Mouse (Mus musculus): Measurements from ENCODE around the gene Mlst8. TPM values are rescaled to one million over a fixed set of nuclear protein-coding genes. Genes with fewer than 3 reads are reported as not detected.
A peak's percentile ranks its signal among the peaks of the same experiment; 100 is the strongest.
"Not testable (repeated sequence)": the region's sequence is repeated elsewhere in the genome, so short reads cannot be mapped to it uniquely, and the experiment has no call there.

Mlst8 gene
- total and polyA plus RNA-seq, 3 experiments, result 8.5 to 28.1 (median 10.7) TPM

GRCm38 (mm10) chr17:24437016-24437415 is 41.9 kb downstream of the Mlst8 start:
- no peak for DNase-seq
- Histone ChIP-seq H3K9ac (ENCODE audit: low read depth, low read length) (no peak overlapping the region), H3K27ac (no peak overlapping the region), H3K79me2 (replicated peaks; ENCODE audit: control insufficient read depth, insufficient read depth, low read length) (peaks cover under 1% of the 10 kb centered on the region; the same call in 1 of the 2 replicates), H3K27me3 (ENCODE audit: control insufficient read depth, insufficient read depth, low read length) (no peaks in the 10 kb centered on the region), H3K4me1 (ENCODE audit: control insufficient read depth, insufficient read depth, low read length) (no peaks in the 10 kb centered on the region), H3K36me3 (ENCODE audit: control insufficient read depth, insufficient read depth, low read length) (no peaks in the 10 kb centered on the region; the same call in 1 of the 2 replicates), H3K4me3 (no peak overlapping the region)
- TF ChIP-seq POLR2A (IDR thresholded peaks at IDR 0.05; ENCODE audit: insufficient read depth, low read depth, low read length), result no peak
- peak; percentile 94 for TF ChIP-seq CTCF (IDR thresholded peaks at IDR 0.05)
- no peak for TF ChIP-seq EP300 (IDR thresholded peaks at IDR 0.05; ENCODE audit: insufficient read depth, low read depth, low read length)
- intact Hi-C loops (cut with DNase I), result no loop called here
- 65% methylated on average over 5 of the region's 5 CpGs for WGBS

GRCm38 (mm10) chr17:24429201-24429983 is 49.5 kb downstream of the Mlst8 start:
- Histone ChIP-seq H3K27ac (peak overlapping the region; percentile 91), H3K27me3 (ENCODE audit: control insufficient read depth, insufficient read depth, low read length) (no peaks in the 10 kb centered on the region), H3K79me2 (replicated peaks; ENCODE audit: control insufficient read depth, insufficient read depth, low read length) (peaks cover 3% of the 10 kb centered on the region; the same call in 1 of the 2 replicates), H3K4me1 (ENCODE audit: control insufficient read depth, insufficient read depth, low read length) (no peaks in the 10 kb centered on the region), H3K9ac (ENCODE audit: low read depth, low read length) (no peak overlapping the region), H3K4me3 (peak overlapping the region; percentile 23; the same call in 1 of the 2 replicates), H3K36me3 (ENCODE audit: control insufficient read depth, insufficient read depth, low read length) (no peaks in the 10 kb centered on the region; the same call in 1 of the 2 replicates)
- intact Hi-C loops (cut with DNase I), result no loop called here
- DNase-seq, result peak; percentile 55 to 76
- TF ChIP-seq CTCF (IDR thresholded peaks at IDR 0.05), result no peak
- no peak; the same call in none of the 2 replicates for TF ChIP-seq POLR2A (IDR thresholded peaks at IDR 0.05; ENCODE audit: insufficient read depth, low read depth, low read length)
- TF ChIP-seq EP300 (IDR thresholded peaks at IDR 0.05; ENCODE audit: insufficient read depth, low read depth, low read length), result 0 out of 2 replicates have a peak, but pooled peaks have one; percentile 60
- 67% methylated on average over 14 of the region's 14 CpGs for WGBS

GRCm38 (mm10) chr17:24427170-24427557 is 51.7 kb downstream of the Mlst8 start:
- H3K9ac ChIP-seq (ENCODE audit: low read depth, low read length), result peak overlapping the region; percentile 87

GRCm38 (mm10) chr17:24426471-24427169 is 52.3 kb downstream of the Mlst8 start, which contains the start of gene Eci1:
Gene Eci1, plus strand, starts transcription at chr17:24426641.
- peak within 1 kb of the TSS; percentile 87 for H3K9ac ChIP-seq (ENCODE audit: low read depth, low read length)

More at GRCm38 (mm10) chr17:24427170-24427557, 51.7 kb downstream of the Mlst8 start:
- H3K27me3 ChIP-seq (ENCODE audit: control insufficient read depth, insufficient read depth, low read length), result no peaks in the 10 kb centered on the region
- intact Hi-C loops (cut with DNase I), result no loop called here
- peak overlapping the region; percentile 91 for H3K27ac ChIP-seq
- H3K4me3 ChIP-seq, result peak overlapping the region; percentile 75
- DNase-seq, result no peak
- 1% methylated on average over 8 of the region's 8 CpGs for WGBS
- no peaks in the 10 kb centered on the region for H3K36me3 ChIP-seq (ENCODE audit: control insufficient read depth, insufficient read depth, low read length)
- peaks cover 3% of the 10 kb centered on the region; the same call in 1 of the 2 replicates for H3K79me2 ChIP-seq (replicated peaks; ENCODE audit: control insufficient read depth, insufficient read depth, low read length)
- no peaks in the 10 kb centered on the region for H3K4me1 ChIP-seq (ENCODE audit: control insufficient read depth, insufficient read depth, low read length)
- TF ChIP-seq EP300 (IDR thresholded peaks at IDR 0.05; ENCODE audit: insufficient read depth, low read depth, low read length), result no peak

GRCm38 (mm10) chr17:24425905-24426304 is 53.0 kb downstream of the Mlst8 start:
- WGBS, result 88% methylated on average over 7 of the region's 7 CpGs
- 0 out of 2 replicates have a peak, but pooled peaks cover 1% of the 10 kb centered on the region for H3K79me2 ChIP-seq (replicated peaks; ENCODE audit: control insufficient read depth, insufficient read depth, low read length)
- no peaks in the 10 kb centered on the region for H3K27me3 ChIP-seq (ENCODE audit: control insufficient read depth, insufficient read depth, low read length)
- H3K4me3 ChIP-seq, result no peak overlapping the region; the same call in 1 of the 2 replicates
- H3K36me3 ChIP-seq (ENCODE audit: control insufficient read depth, insufficient read depth, low read length), result no peaks in the 10 kb centered on the region
- TF ChIP-seq POLR2A (IDR thresholded peaks at IDR 0.05; ENCODE audit: insufficient read depth, low read depth, low read length), result no peak
- TF ChIP-seq CTCF (IDR thresholded peaks at IDR 0.05), result no peak
- no peak for TF ChIP-seq EP300 (IDR thresholded peaks at IDR 0.05; ENCODE audit: insufficient read depth, low read depth, low read length)
- intact Hi-C loops (cut with DNase I), result no loop called here
- H3K4me1 ChIP-seq (ENCODE audit: control insufficient read depth, insufficient read depth, low read length), result no peaks in the 10 kb centered on the region
- H3K27ac ChIP-seq, result peak overlapping the region; percentile 91
- H3K9ac ChIP-seq (ENCODE audit: low read depth, low read length), result no peak overlapping the region
- no peak for DNase-seq

More at GRCm38 (mm10) chr17:24426471-24427169, 52.3 kb downstream of the Mlst8 start, which contains the start of gene Eci1:
- H3K4me3 ChIP-seq, result peak within 1 kb of the TSS; percentile 75
- TF ChIP-seq CTCF (IDR thresholded peaks at IDR 0.05), result peak; percentile 7; the same call in 1 of the 2 replicates
- peak; percentile 34; the same call in 1 of the 2 replicates for TF ChIP-seq EP300 (IDR thresholded peaks at IDR 0.05; ENCODE audit: insufficient read depth, low read depth, low read length)
- TF ChIP-seq POLR2A (IDR thresholded peaks at IDR 0.05; ENCODE audit: insufficient read depth, low read depth, low read length), result peak; percentile 91
- H3K27me3 ChIP-seq (ENCODE audit: control insufficient read depth, insufficient read depth, low read length), result no peaks in the 10 kb centered on the region
- DNase-seq, result peak; percentile 95 to 97
- 1% methylated on average over 48 of the region's 48 CpGs for WGBS
- peak within 1 kb of the TSS; percentile 91 for H3K27ac ChIP-seq
- H3K36me3 ChIP-seq (ENCODE audit: control insufficient read depth, insufficient read depth, low read length), result no peaks in the 10 kb centered on the region
- no peaks in the 10 kb centered on the region for H3K4me1 ChIP-seq (ENCODE audit: control insufficient read depth, insufficient read depth, low read length)
- intact Hi-C loops (cut with DNase I), result no loop called here
- H3K79me2 ChIP-seq (replicated peaks; ENCODE audit: control insufficient read depth, insufficient read depth, low read length), result 0 out of 2 replicates have a peak, but pooled peaks cover 1% of the 10 kb centered on the region

- H3K36me3 ChIP-seq (ENCODE audit: control insufficient read depth, insufficient read depth, low read length); H3K9ac ChIP-seq (ENCODE audit: low read depth, low read length); intact Hi-C loops (cut with DNase I); H3K27ac ChIP-seq; H3K4me1 ChIP-seq (ENCODE audit: control insufficient read depth, insufficient read depth, low read length); DNase-seq; H3K27me3 ChIP-seq (ENCODE audit: control insufficient read depth, insufficient read depth, low read length); H3K4me3 ChIP-seq; H3K79me2 ChIP-seq (replicated peaks; ENCODE audit: control insufficient read depth, insufficient read depth, low read length): not testable (repeated sequence)
- 90% methylated on average over 6 of the region's 8 CpGs for WGBS
These were observed 53.6 kb downstream of the Mlst8 start for GRCm38 (mm10) chr17:24425326-24425725.
